Mouse (Mus musculus): ENCODE results near the gene Icam5. TPM values are rescaled to one million over a fixed set of nuclear protein-coding genes. Genes with fewer than 3 reads are reported as not detected.
"Not testable (repeated sequence)": the region's sequence is repeated elsewhere in the genome, so short reads cannot be mapped to it uniquely, and the experiment has no call there.

Icam5 gene
- polyA plus RNA-seq, 1 experiment from 2014 or later, result 0.10 TPM

DNA sequence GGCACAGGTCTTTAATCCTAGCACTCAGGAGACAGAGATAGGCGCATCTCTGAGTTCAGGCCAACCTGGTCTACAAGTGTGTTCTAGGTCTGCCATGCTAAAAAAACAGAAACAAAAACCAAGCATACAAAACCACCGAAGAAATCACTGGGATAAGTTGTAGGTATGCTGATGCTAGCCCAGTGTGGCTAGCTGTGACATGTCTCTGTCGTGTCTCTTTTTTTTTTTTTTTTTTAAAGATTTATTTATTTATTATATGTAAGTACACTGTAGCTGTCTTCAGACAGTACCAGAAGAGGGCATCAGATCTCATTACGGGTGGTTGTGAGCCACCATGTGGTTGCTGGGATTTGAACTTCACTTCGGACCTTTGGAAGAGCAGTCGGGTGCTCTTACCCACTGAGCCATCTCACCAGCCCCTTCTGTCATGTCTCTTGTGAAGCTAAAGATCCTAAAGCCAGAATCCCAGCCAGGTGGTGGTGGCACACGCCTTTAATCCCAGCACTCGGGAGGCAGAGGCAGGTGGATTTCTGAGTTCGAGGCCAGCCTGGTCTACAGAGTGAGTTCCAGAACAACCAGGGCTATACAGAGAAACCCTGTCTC lies 20.8 kb upstream of the Icam5 start:
- H3K9ac ChIP-seq (ENCODE audit: low read depth, low read length); H3K4me3 ChIP-seq (ENCODE audit: low read length); H3K27me3 ChIP-seq (replicated peaks; ENCODE audit: control insufficient read depth, insufficient read depth, low read length); ATAC-seq; H3K27ac ChIP-seq (ENCODE audit: low read length); H3K4me2 ChIP-seq (ENCODE audit: low read depth, low read length); H3K9me3 ChIP-seq (ENCODE audit: control insufficient read depth, low read length): not testable (repeated sequence)
- H3K4me1 ChIP-seq (ENCODE audit: control insufficient read depth, insufficient read depth, low read length), result peaks cover 19% of the 10 kb centered on the region
- H3K36me3 ChIP-seq (ENCODE audit: control insufficient read depth, insufficient read depth, low read length), result peaks cover 13% of the 10 kb centered on the region
- 72% methylated on average over 9 of the region's 9 CpGs for WGBS

DNA sequence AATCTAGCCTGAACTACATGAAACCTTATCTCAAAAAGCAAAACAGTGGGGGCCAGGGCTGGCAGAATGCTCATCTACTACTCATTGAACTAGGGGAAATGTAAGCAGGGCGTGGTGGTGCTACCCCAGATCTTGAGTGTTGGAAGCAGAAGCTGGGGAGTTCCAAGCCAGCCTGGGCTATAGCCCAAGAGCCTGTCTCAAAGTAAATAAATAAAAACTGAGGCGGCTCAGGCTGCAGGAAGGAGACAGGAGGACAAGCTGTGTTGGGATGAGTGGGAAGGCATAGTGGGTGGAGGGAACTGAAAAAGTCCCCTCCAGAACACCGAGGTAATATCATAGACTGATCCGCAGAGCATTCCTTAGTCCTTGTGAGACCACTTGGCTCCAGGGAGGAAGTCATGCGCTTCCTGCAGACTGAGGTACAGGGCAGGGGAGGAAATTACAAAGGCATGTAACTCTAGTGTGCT lies 20.0 kb upstream of the Icam5 start:
- Histone ChIP-seq H3K9ac (ENCODE audit: low read depth, low read length) (no peak overlapping the region), H3K36me3 (ENCODE audit: control insufficient read depth, insufficient read depth, low read length) (peaks cover 9% of the 10 kb centered on the region), H3K4me2 (ENCODE audit: low read depth, low read length) (no peak overlapping the region), H3K4me3 (ENCODE audit: low read length) (no peak overlapping the region), H3K27ac (ENCODE audit: low read length) (peak overlapping the region; percentile 77), H3K27me3 (replicated peaks; ENCODE audit: control insufficient read depth, insufficient read depth, low read length) (peaks cover 7% of the 10 kb centered on the region; the same call in 1 of the 2 replicates), H3K9me3 (ENCODE audit: control insufficient read depth, low read length) (no peaks in the 10 kb centered on the region), H3K4me1 (ENCODE audit: control insufficient read depth, insufficient read depth, low read length) (peaks cover 24% of the 10 kb centered on the region)
- no peak for ATAC-seq
- 53% methylated on average over 5 of the region's 5 CpGs for WGBS

DNA sequence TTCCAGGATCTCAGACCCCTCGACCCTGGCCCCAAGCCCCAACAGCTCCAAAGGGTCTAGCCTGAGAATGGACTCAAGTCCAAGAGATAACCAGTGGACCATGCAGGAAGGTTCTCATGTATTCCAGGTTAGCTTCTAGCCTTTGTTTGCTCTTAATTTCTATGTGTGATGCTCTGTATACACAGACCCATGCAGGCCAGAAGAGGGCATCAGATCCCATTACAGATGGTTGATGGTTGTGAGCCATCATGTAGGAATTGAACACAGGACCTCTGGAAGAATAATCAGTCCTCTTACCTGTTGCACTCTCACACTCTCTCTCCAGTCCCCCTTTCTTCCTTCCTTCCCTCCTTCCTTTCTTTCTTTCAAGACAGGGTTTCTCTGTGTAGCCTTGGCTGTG lies 19.5 kb upstream of the Icam5 start:
- Histone ChIP-seq H3K27me3 (replicated peaks; ENCODE audit: control insufficient read depth, insufficient read depth, low read length) (peaks cover 7% of the 10 kb centered on the region; the same call in 1 of the 2 replicates), H3K4me1 (ENCODE audit: control insufficient read depth, insufficient read depth, low read length) (peaks cover 24% of the 10 kb centered on the region), H3K36me3 (ENCODE audit: control insufficient read depth, insufficient read depth, low read length) (peaks cover 9% of the 10 kb centered on the region), H3K27ac (ENCODE audit: low read length) (peak overlapping the region; percentile 54; the same call in 1 of the 2 replicates), H3K9ac (ENCODE audit: low read depth, low read length) (no peak overlapping the region), H3K9me3 (ENCODE audit: control insufficient read depth, low read length) (no peaks in the 10 kb centered on the region), H3K4me3 (ENCODE audit: low read length) (no peak overlapping the region), H3K4me2 (ENCODE audit: low read depth, low read length) (no peak overlapping the region)
- WGBS, result 56% methylated on average over 1 of the region's 1 CpGs
- ATAC-seq, result no peak

DNA sequence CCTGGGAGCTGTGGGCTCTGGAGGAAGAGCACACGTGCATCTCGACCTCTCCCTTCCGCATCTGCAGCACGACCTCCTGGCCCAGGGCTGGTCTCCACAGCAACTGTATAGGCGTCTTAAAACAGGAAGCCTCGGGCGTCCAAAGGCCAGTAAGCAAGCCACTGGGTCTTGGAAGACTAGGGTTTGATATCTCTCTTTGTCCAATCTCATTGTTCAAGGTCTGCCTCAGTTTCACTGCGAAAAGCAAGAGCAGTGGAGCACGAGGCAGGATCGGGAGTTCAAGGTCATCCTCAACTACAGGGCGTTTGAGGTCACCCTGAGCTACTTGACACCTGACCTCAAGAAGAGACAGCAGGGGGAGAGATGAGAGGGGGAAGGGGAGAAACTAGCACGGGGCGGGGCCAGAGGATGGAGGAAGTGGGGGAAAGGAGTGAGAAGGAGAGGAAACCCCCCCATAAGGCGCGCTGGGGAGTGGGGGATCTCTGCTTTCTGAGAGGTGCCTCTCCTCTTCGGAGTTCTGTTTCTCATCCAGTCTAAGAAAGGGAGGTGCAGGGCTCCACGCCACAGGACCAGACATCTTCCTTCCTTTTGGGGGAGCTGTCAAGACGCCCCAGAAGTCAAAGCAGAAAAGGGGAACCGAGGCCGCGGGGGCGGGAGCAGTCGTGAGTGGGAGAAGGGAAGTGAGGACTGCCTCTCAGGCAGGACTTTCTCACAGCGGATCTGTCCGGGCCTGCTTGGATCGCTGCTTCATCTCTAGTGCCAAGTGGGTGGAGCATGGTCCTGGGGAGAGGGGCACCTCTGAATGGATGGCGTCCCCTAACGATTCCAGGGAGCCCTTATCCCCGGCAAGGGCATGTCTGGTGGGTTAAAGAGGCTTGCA lies 16.9 kb upstream of the Icam5 start:
- Histone ChIP-seq H3K27me3 (replicated peaks; ENCODE audit: control insufficient read depth, insufficient read depth, low read length) (peaks cover 7% of the 10 kb centered on the region; the same call in 1 of the 2 replicates), H3K36me3 (ENCODE audit: control insufficient read depth, insufficient read depth, low read length) (no peaks in the 10 kb centered on the region), H3K27ac (ENCODE audit: low read length) (peak overlapping the region; percentile 37; the same call in 1 of the 2 replicates), H3K9me3 (ENCODE audit: control insufficient read depth, low read length) (no peaks in the 10 kb centered on the region), H3K4me3 (ENCODE audit: low read length) (peak overlapping the region; percentile 53), H3K4me1 (ENCODE audit: control insufficient read depth, insufficient read depth, low read length) (peaks cover 24% of the 10 kb centered on the region), H3K4me2 (ENCODE audit: low read depth, low read length) (peak overlapping the region; percentile 71), H3K9ac (ENCODE audit: low read depth, low read length) (peak overlapping the region; percentile 65)
- 6% methylated on average over 28 of the region's 29 CpGs for WGBS
- ATAC-seq, result peak; percentile 56

DNA sequence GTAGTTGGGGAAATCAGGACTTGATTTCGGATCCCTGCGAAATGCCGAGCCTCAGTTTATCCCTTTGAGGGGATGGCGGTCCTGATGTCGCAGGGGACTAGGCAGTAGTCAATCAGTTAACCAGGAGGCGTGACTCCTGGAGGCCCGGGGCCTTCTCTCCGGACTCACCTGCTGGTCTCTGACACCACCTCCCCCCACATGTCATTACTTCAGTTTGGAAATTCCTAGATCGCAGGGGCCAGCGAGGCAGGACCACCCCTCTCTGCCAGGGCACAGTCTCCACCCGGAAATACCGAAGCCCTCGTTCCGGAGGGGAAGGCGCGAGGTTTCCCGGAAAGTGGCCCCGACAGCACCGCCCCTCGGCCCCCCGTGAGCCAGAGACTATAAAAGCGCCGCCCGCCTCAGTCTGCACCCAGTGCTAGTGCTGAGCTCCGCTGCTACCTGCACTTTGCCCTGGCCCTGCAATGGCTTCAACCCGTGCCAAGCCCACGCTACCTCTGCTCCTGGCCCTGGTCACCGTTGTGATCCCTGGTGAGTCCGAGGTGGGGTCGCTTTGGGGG lies 16.2 kb upstream of the Icam5 start, which contains the start of gene Icam1:
Gene Icam1 (plus strand): TSS at position 415 of the 560 bp plus-strand sequence.
- H3K36me3 ChIP-seq (ENCODE audit: control insufficient read depth, insufficient read depth, low read length), result no peaks in the 10 kb centered on the region
- WGBS, result 1% methylated on average over 29 of the region's 30 CpGs
- peak within 1 kb of the TSS; percentile 65 for H3K9ac ChIP-seq (ENCODE audit: low read depth, low read length)
- ATAC-seq, result peak; percentile 86
- peaks cover 7% of the 10 kb centered on the region; the same call in 1 of the 2 replicates for H3K27me3 ChIP-seq (replicated peaks; ENCODE audit: control insufficient read depth, insufficient read depth, low read length)
- H3K27ac ChIP-seq (ENCODE audit: low read length), result peak within 1 kb of the TSS; percentile 37; the same call in 1 of the 2 replicates
- H3K4me1 ChIP-seq (ENCODE audit: control insufficient read depth, insufficient read depth, low read length), result peaks cover 24% of the 10 kb centered on the region
- peak within 1 kb of the TSS; percentile 71 for H3K4me2 ChIP-seq (ENCODE audit: low read depth, low read length)
- no peaks in the 10 kb centered on the region for H3K9me3 ChIP-seq (ENCODE audit: control insufficient read depth, low read length)
- H3K4me3 ChIP-seq (ENCODE audit: low read length), result peak within 1 kb of the TSS; percentile 53

DNA sequence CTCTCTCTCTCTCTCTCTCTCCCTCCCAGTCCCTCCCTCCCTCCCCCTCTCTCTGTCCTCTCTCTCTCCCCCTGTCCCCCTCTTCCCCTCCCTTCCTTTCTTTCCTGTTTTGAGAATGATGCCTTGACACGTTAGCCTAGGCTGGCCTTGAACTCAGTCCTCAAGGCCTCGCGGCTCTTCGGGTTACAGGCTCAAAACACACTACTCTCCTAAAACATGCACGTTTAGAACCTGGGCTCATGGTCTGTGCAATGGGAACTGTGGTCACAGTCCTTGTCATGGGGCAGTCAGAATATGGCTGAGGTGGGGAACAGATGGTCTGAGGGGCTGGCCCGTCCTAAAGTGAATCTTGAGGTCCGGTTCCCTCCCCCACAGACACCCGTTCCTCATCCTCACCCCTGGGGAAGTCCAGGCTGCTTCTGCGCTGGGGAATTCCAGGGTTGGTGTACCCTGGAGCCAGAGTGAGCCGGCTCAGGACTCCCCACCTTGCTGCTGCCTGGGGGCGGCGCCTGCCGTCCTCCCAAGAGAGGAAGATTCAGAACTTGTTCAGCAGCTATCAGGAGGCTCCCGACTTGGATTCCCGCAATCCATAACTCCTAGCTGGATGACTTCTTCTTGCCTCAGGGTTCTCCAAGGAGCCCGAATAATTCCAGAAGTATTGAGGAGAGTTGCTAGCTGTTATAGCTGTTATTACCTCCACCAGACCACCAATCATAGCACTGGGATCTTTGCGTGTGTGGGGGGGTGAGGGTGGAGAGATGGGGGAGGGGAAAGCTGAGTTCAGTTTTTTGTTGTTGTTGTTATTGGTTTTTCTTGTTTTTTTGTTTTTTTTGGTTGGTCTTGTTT lies 15.3 kb upstream of the Icam5 start:
- H3K4me3 ChIP-seq (ENCODE audit: low read length), result peak overlapping the region; percentile 53
- ATAC-seq, result no peak; the same call in 1 of the 2 replicates

DNA sequence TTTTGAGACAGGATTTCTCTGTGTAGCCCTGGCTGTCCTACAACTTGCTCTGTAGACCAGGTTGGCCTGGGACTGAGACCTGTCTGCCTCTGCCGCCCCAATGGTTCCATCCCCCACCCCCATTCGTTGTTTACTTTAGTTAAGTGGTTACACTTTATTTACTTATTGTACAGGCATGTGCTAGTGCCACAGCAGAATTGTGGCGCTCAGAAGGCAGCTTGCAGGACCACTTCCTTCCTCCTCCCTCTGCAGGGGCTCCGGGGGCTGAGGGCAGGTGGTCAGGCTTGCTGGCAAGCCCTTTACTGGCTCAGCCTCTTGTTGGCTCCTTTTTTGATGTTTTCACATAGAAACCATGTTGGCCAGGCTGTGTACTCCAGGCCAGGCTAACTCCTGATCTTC lies 14.7 kb upstream of the Icam5 start:
- H3K4me1 ChIP-seq (ENCODE audit: control insufficient read depth, insufficient read depth, low read length), result peaks cover 24% of the 10 kb centered on the region
- H3K27me3 ChIP-seq (replicated peaks; ENCODE audit: control insufficient read depth, insufficient read depth, low read length), result peaks cover 7% of the 10 kb centered on the region; the same call in 1 of the 2 replicates
- peak overlapping the region; percentile 71; the same call in 1 of the 2 replicates for H3K4me2 ChIP-seq (ENCODE audit: low read depth, low read length)
- no peak for ATAC-seq
- no peak overlapping the region for H3K27ac ChIP-seq (ENCODE audit: low read length)
- peak overlapping the region; percentile 53 for H3K4me3 ChIP-seq (ENCODE audit: low read length)
- WGBS, result 35% methylated on average over 4 of the region's 4 CpGs
- no peak overlapping the region for H3K9ac ChIP-seq (ENCODE audit: low read depth, low read length)
- no peaks in the 10 kb centered on the region for H3K36me3 ChIP-seq (ENCODE audit: control insufficient read depth, insufficient read depth, low read length)
- H3K9me3 ChIP-seq (ENCODE audit: control insufficient read depth, low read length), result no peaks in the 10 kb centered on the region

More for the DNA sequence above, 15.3 kb upstream of the Icam5 start:
- 8% methylated on average over 17 of the region's 17 CpGs for WGBS
- Histone ChIP-seq H3K4me2 (ENCODE audit: low read depth, low read length) (peak overlapping the region; percentile 71), H3K36me3 (ENCODE audit: control insufficient read depth, insufficient read depth, low read length) (no peaks in the 10 kb centered on the region), H3K27me3 (replicated peaks; ENCODE audit: control insufficient read depth, insufficient read depth, low read length) (peaks cover 7% of the 10 kb centered on the region; the same call in 1 of the 2 replicates), H3K9ac (ENCODE audit: low read depth, low read length) (peak overlapping the region; percentile 65; the same call in 1 of the 2 replicates), H3K9me3 (ENCODE audit: control insufficient read depth, low read length) (no peaks in the 10 kb centered on the region), H3K27ac (ENCODE audit: low read length) (no peak overlapping the region; the same call in 1 of the 2 replicates), H3K4me1 (ENCODE audit: control insufficient read depth, insufficient read depth, low read length) (peaks cover 24% of the 10 kb centered on the region)

DNA sequence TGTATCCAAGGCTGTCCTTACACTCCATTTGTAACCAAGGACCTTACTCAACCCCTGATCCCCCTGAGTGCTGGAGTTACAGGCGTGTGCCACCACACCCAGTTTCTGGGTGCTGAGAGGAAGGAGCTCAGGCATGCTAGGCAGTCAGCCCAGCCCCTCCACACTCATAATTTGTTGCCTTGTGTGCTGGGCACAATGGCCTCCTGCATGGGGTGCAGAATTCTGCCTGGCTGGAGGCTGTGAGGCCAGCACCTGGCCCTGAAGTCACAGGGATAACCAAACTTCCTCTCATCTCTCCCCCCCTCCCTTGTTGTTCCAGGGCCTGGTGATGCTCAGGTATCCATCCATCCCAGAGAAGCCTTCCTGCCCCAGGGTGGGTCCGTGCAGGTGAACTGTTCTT lies 13.3 kb upstream of the Icam5 start:
- Histone ChIP-seq H3K36me3 (ENCODE audit: control insufficient read depth, insufficient read depth, low read length) (no peaks in the 10 kb centered on the region), H3K4me1 (ENCODE audit: control insufficient read depth, insufficient read depth, low read length) (peaks cover 21% of the 10 kb centered on the region), H3K9ac (ENCODE audit: low read depth, low read length) (no peak overlapping the region), H3K27me3 (replicated peaks; ENCODE audit: control insufficient read depth, insufficient read depth, low read length) (peaks cover 7% of the 10 kb centered on the region; the same call in 1 of the 2 replicates), H3K27ac (ENCODE audit: low read length) (no peak overlapping the region), H3K4me3 (ENCODE audit: low read length) (no peak overlapping the region), H3K4me2 (ENCODE audit: low read depth, low read length) (no peak overlapping the region), H3K9me3 (ENCODE audit: control insufficient read depth, low read length) (no peaks in the 10 kb centered on the region)
- ATAC-seq, result no peak
- WGBS, result 75% methylated on average over 2 of the region's 2 CpGs
